Mouse (Mus musculus): ENCODE measurements at regions not wholly inside any gene's neighbourhood (a gene's known extent, or its start where the extent isn't known, plus 50 kb on each side); places are given as distances from the start of the nearest gene placed in this dataset.

DNA sequence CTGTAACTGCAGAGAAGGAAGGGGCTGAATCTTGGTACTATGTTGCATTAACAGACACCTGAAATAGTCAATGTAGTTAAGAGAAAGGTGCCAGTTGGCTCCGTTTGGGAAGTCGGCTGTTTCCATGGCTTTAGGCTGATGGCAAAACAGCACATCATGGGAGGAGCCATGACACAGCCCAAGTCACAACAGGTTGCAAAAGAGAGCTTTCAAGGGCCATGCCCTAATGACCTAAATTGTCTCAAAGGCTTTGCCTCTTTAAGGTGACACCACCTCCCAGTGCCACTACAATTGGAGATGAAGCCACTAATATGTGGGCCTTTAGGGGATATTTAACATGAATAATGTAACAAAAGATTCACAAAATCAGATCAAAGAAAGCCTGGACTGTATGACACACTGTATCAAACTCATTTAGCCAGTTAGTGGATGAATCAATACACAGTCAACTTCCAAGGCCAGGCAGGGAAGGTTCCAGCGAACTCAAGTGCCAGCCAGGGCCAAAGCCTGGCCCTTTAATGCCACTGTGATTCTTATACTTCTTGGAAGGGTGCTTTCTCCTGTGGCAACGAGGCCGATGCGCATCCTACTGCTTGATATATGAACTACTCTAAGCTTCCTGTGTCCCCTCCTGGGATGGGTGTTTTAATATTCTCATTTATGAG lies 167.5 kb upstream of the Stt3b start:
- TF ChIP-seq CTCF (IDR thresholded peaks at IDR 0.05; ENCODE audit: low read depth) (no peak), EP300 (IDR thresholded peaks at IDR 0.05; ENCODE audit: low read depth) (no peak)
